Mouse (Mus musculus) spleen, embryonic (tissue): ENCODE results near the gene Teddm1b.
"Not testable (repeated sequence)": the region's sequence is repeated elsewhere in the genome, so short reads cannot be mapped to it uniquely, and the experiment has no call there.

Experiments used
- CTCF ChIA-PET: fragments of 350-600 bp; sonication (Branson Sonifier 250); formaldehyde crosslinking; loops from one replicate; lab custom pipeline; 2022; lab: Charles Lee

Gene Teddm1b

GRCm38 (mm10) chr1:153874045-153874444 lies at the start of gene Teddm1b:
Gene Teddm1b, plus strand, starts transcription at chr1:153874345.
- CTCF ChIA-PET = no interaction called here

DNA sequence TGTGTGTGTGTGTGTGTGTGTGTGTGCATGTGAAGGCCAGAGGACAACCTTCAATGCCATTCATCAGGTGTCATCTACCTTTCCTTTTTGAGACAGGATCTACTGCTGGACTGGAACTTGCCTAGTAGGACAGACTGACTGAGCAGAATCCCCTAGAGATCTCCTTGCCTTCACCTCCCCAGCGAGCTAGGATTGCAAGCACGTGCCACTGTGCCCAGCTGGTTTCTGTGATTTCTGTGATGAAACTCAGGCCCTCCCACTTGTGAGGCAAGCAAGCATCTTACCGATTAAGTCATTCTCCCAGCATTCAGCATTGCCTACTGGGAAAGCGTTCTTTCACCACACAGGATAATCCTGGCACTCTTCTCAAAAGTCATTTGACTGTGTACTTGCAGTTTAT lies 43.4 kb upstream of the Teddm1b start:
- CTCF ChIA-PET = no interaction called here

DNA sequence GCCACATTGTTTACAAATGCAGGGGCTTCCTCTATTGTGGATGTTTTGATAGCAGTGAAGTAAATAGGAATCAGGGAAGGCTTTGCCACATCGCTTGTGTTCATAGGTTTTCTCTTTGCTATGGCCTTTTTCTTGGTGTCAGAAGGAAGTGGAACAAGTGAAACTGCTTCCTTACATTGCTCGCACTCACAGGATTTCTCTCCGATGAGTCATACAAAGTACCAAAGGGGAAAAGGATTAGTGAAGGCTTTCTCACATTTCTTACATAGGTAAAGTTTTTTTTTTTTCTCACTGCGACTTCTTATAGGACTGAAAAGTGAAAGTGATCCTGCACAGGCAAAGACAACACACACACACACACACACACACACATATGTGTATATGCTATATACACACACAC lies 38.1 kb upstream of the Teddm1b start:
- CTCF ChIA-PET = no interaction called here

DNA sequence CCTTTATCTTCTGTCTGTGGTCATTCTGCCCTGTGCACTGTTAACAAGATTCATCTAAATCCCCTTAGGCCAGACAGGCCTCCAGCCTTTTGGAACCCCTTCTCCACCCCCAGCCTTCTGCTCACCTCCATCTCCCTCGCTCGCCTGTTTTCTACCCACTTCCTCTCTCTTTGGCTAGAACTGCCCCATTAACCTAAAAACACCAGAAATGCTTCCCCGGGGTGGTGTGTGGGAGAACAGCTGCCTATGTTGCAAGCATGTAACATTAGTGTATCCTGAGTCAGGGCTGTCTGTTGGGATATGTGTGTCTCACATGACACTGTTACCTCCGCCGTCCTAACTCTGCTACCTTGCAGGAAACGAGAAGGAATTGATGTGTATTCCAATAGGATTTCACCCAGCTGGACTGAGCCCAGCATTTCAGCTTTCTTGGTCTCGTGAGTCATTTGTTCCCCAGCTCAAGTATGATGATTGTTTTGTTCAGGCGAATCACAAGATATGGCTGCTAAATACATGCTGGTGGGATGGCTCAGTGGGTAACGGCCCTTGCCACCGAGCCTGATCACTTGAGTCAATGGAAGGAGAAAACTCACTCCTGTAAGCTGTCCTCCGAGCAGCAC lies 31.9 kb upstream of the Teddm1b start:
- CTCF ChIA-PET = no interaction called here

DNA sequence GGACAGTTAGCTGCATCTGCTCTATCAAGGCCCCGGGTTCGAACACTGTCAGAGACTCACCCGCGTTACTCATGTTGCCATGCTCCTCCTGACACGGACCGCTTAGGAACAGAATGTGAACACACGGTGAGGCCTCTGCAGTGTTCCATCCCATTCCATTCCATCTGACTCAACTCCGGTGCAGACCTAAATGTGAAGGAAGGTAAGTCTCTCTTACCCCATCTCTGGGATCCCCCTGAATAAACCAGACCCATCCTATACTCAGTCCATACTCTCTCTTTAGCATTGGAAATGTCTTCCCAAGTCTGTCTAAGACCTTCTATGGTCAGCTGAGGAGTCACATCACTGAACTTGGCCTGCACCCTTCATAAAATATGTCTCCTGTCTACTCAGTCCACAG lies 30.1 kb upstream of the Teddm1b start, which contains the start of gene Rgsl1:
Gene Rgsl1, minus strand, starts transcription at position 101 of the 400 bp plus-strand sequence.
- CTCF ChIA-PET = no interaction called here

GRCm38 (mm10) chr1:153846420-153846819 lies 27.7 kb upstream of the Teddm1b start:
- CTCF ChIA-PET = interaction anchor here (0.6 to 0.7 kb wide), 2 partner anchors 43 to 316 kb away, joined by 3 to 15 read pairs; no protein-coding TSS in a partner anchor

DNA sequence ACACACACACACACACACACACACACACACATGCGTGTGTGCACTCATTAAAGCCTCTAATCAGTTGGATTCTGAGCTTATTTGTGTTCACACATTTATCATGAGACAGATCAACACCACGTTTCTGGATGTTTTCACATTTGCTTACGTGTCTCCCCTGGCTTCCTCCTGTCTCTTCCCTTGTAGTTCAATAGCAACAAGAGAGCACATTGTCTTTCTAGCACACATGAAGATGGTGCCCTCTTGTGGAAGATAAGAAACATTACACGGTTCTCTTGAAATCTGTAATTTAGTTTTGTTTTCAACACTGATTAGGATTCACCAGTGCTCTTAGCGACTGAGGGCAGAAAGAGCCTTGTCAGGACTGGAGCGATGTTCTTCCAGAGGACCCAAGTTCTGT lies 27.3 kb upstream of the Teddm1b start:
- CTCF ChIA-PET = no interaction called here

- CTCF ChIA-PET = not testable (repeated sequence)
These were observed 21.4 kb upstream of the Teddm1b start for GRCm38 (mm10) chr1:153852696-153853095.

GRCm38 (mm10) chr1:153855946-153856345 lies 18.2 kb upstream of the Teddm1b start:
- CTCF ChIA-PET = no interaction called here

DNA sequence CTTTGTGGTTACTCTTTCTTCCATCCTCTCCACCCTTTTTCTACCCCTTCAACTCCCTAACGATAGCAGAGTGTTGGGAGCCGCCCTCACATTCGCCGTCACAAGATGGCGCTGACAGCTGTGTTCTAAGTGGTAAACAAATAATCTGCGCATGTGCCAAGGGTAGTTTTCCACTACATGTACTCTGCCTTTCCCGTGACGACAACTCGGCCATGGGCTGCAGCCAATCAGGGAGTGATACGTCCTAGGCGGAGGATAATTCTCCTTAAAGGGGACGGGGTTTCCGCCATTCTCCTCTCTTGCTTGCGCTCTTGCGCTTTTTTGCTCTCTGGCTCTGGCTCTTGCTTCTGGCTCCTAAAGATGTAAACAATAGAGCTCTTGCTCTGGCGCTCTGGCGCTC lies 6.2 kb downstream of the Teddm1b start:
- CTCF ChIA-PET = not testable (repeated sequence)

DNA sequence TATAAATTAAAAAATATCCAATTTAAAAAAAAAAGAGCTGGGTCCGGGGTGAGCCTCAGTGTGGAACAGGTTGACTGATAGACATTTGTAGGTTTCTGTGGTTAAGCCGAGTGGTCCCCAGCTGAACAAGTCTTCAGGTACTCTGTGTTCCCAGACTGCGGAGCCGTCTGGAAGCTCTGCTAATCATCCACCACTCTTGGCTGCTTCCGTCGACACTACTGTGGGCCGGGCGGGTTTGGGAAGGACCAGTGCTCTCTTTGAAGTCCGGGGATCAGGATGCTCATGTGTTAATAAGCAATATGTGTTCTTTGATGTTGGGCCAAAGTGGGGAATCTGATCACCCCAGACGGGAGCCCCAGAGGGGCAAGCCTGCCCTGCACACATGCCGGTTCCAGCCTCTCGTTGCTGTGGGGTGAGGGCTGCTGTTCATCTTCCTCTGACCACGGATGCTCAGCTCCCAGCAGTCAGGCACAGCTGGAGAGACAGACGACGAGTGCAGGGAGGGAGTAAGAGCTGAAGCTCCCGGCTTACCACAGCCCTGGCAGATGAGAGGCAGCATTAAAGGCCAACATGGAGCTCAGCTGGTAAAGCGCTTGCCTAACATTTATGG lies 12.0 kb downstream of the Teddm1b start:
- CTCF ChIA-PET = interaction anchor here (0.6 kb wide), 1 partner anchor 51 kb away, joined by 3 read pairs; no protein-coding TSS in a partner anchor

DNA sequence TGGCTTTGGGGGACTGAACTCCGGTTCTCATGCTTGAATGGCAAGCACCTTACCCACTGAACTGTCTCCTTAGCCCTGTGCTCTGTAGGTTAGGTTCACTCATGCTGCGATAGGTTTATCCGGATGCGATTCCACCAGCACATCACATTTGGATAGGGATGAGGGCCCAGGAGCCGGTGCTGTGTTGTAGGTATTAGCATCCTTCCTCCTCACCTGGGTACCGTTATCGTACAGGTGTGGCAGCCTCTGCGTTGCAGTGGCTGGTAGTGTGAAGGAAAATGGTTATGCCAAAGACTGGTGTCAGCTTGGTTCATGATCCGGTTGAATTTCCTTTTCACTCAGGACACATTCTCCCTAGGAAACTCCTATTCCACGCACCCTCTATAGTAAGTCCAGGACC lies 16.0 kb downstream of the Teddm1b start:
- CTCF ChIA-PET = no interaction called here

- CTCF ChIA-PET = no interaction called here
These were observed 17.3 kb downstream of the Teddm1b start, which contains the start of gene Teddm1a for GRCm38 (mm10) chr1:153891442-153891841. Gene Teddm1a, plus strand, starts transcription at chr1:153891742.

DNA sequence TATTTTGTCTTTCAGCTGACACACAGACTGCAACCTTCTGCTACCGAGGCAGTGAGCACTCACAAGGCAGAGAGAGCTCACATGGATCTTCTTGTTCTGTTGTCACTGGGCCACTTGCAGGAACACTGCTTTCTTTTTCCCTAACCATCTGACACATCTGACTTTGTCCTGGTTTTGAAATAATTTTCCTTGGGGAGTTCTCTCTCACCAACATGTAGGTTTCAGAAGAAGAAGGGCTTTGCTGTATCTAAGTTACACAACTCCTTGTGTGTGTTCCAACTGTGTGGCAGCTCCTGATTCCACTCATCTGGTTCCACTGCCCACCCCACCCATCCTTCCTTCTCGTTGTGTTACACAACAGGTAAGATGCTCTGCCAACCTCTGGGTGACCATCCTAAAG lies 19.6 kb downstream of the Teddm1b start:
- CTCF ChIA-PET = no interaction called here

GRCm38 (mm10) chr1:153894201-153894893 lies 20.2 kb downstream of the Teddm1b start:
- CTCF ChIA-PET = no interaction called here

GRCm38 (mm10) chr1:153894979-153895378 lies 20.8 kb downstream of the Teddm1b start:
- CTCF ChIA-PET = no interaction called here

GRCm38 (mm10) chr1:153897196-153897595 lies 23.1 kb downstream of the Teddm1b start:
- CTCF ChIA-PET = interaction anchor here (0.5 to 0.6 kb wide), 2 partner anchors 150 to 1078 kb away, joined by 5 to 11 read pairs; no protein-coding TSS in a partner anchor

- CTCF ChIA-PET = interaction anchor here (0.6 to 0.7 kb wide), 2 partner anchors 219 to 827 kb away, joined by 3 read pairs; no protein-coding TSS in a partner anchor
These were observed 25.0 kb downstream of the Teddm1b start for GRCm38 (mm10) chr1:153898989-153899730.

- CTCF ChIA-PET = interaction anchor here (0.6 kb wide), 1 partner anchor 218 kb away, joined by 3 read pairs; no protein-coding TSS in a partner anchor
These were observed 25.7 kb downstream of the Teddm1b start, which contains the start of the genes Glul and Teddm2 for GRCm38 (mm10) chr1:153899731-153900380. Gene Glul, plus strand, starts transcription at chr1:153899944. Gene Teddm2, minus strand, starts transcription at chr1:153900228.

GRCm38 (mm10) chr1:153900381-153900780 lies 26.2 kb downstream of the Teddm1b start:
- CTCF ChIA-PET = no interaction called here
